Mouse (Mus musculus): Measurements from ENCODE around the gene Fhod1. TPM values are rescaled to one million over a fixed set of nuclear protein-coding genes. Genes with fewer than 3 reads are reported as not detected.
"Not testable (repeated sequence)": the region's sequence is repeated elsewhere in the genome, so short reads cannot be mapped to it uniquely, and the experiment has no call there.

Fhod1 gene
- polyA plus RNA-seq, 1 experiment from 2014 or later = 0.39 TPM

GRCm38 (mm10) chr8:105297511-105298192 lies 50.1 kb downstream of the Fhod1 start, which contains the start of gene E2f4:
TSS of gene E2f4 (plus strand) at chr8:105297663.
- H3K4me3 ChIP-seq (ENCODE audit: low read depth, low read length) = peak within 1 kb of the TSS; percentile 97
- H3K27ac ChIP-seq (ENCODE audit: low read depth, low read length) = peak within 1 kb of the TSS; percentile 36; the same call in 1 of the 2 replicates
- H3K9ac ChIP-seq (ENCODE audit: low read length) = peak within 1 kb of the TSS; percentile 91
- H3K9me3 ChIP-seq (replicated peaks; ENCODE audit: control insufficient read depth, low read length) = no peaks in the 10 kb centered on the region
- WGBS = under 1% methylated on average over 58 of the region's 58 CpGs
- ATAC-seq (peak; percentile 95), DNase-seq (ENCODE audit: low spot score) (peak; percentile 96)
- peaks cover 15% of the 10 kb centered on the region for H3K4me1 ChIP-seq (ENCODE audit: control insufficient read depth, insufficient read depth, low read length)
- H3K27me3 ChIP-seq (replicated peaks; ENCODE audit: control insufficient read depth, insufficient read depth, low read length) = no peaks in the 10 kb centered on the region
- H3K4me2 ChIP-seq (ENCODE audit: low read length) = peak within 1 kb of the TSS; percentile 92
- peaks cover 41% of the 10 kb centered on the region for H3K36me3 ChIP-seq (ENCODE audit: control insufficient read depth, insufficient read depth, low read length)

- Histone ChIP-seq H3K4me2 (ENCODE audit: low read length) (peak within 1 kb of the TSS; percentile 92), H3K9ac (ENCODE audit: low read length) (peak within 1 kb of the TSS; percentile 91; the same call in 1 of the 2 replicates), H3K27me3 (replicated peaks; ENCODE audit: control insufficient read depth, insufficient read depth, low read length) (no peaks in the 10 kb centered on the region), H3K27ac (ENCODE audit: low read depth, low read length) (no peak within 1 kb of the TSS), H3K9me3 (replicated peaks; ENCODE audit: control insufficient read depth, low read length) (no peaks in the 10 kb centered on the region), H3K36me3 (ENCODE audit: control insufficient read depth, insufficient read depth, low read length) (peaks cover 25% of the 10 kb centered on the region), H3K4me1 (ENCODE audit: control insufficient read depth, insufficient read depth, low read length) (peaks cover 15% of the 10 kb centered on the region), H3K4me3 (ENCODE audit: low read depth, low read length) (peak within 1 kb of the TSS; percentile 97; the same call in 1 of the 2 replicates)
- DNase-seq (ENCODE audit: low spot score) (no peak), ATAC-seq (no peak)
- WGBS = 76% methylated on average over 11 of the region's 11 CpGs
Observed at GRCm38 (mm10) chr8:105295895-105296573, 51.7 kb downstream of the Fhod1 start, which contains the start of gene Exoc3l. TSS of gene Exoc3l (minus strand) at chr8:105296101.

GRCm38 (mm10) chr8:105295256-105295655 lies 52.5 kb downstream of the Fhod1 start:
- Histone ChIP-seq H3K4me2 (ENCODE audit: low read length) (no peak overlapping the region), H3K4me1 (ENCODE audit: control insufficient read depth, insufficient read depth, low read length) (peaks cover 15% of the 10 kb centered on the region), H3K27ac (ENCODE audit: low read depth, low read length) (no peak overlapping the region), H3K27me3 (replicated peaks; ENCODE audit: control insufficient read depth, insufficient read depth, low read length) (peaks cover 5% of the 10 kb centered on the region), H3K36me3 (ENCODE audit: control insufficient read depth, insufficient read depth, low read length) (peaks cover 17% of the 10 kb centered on the region), H3K9ac (ENCODE audit: low read length) (no peak overlapping the region), H3K9me3 (replicated peaks; ENCODE audit: control insufficient read depth, low read length) (no peaks in the 10 kb centered on the region), H3K4me3 (ENCODE audit: low read depth, low read length) (no peak overlapping the region)
- 72% methylated on average over 11 of the region's 11 CpGs for WGBS
- no peak for ATAC-seq
- DNase-seq (ENCODE audit: low spot score) = no peak

GRCm38 (mm10) chr8:105294776-105295175 lies 53.0 kb downstream of the Fhod1 start:
- Histone ChIP-seq H3K4me3 (ENCODE audit: low read depth, low read length) (no peak overlapping the region), H3K27ac (ENCODE audit: low read depth, low read length) (no peak overlapping the region), H3K36me3 (ENCODE audit: control insufficient read depth, insufficient read depth, low read length) (peaks cover 12% of the 10 kb centered on the region), H3K27me3 (replicated peaks; ENCODE audit: control insufficient read depth, insufficient read depth, low read length) (peaks cover 5% of the 10 kb centered on the region), H3K9ac (ENCODE audit: low read length) (no peak overlapping the region), H3K4me2 (ENCODE audit: low read length) (no peak overlapping the region), H3K4me1 (ENCODE audit: control insufficient read depth, insufficient read depth, low read length) (peaks cover 17% of the 10 kb centered on the region), H3K9me3 (replicated peaks; ENCODE audit: control insufficient read depth, low read length) (no peaks in the 10 kb centered on the region)
- ATAC-seq (no peak), DNase-seq (ENCODE audit: low spot score) (no peak)
- WGBS = 63% methylated on average over 9 of the region's 9 CpGs

- Histone ChIP-seq H3K27ac (ENCODE audit: low read depth, low read length) (no peak overlapping the region), H3K27me3 (replicated peaks; ENCODE audit: control insufficient read depth, insufficient read depth, low read length) (peaks cover 5% of the 10 kb centered on the region), H3K9ac (ENCODE audit: low read length) (no peak overlapping the region), H3K4me2 (ENCODE audit: low read length) (no peak overlapping the region), H3K9me3 (replicated peaks; ENCODE audit: control insufficient read depth, low read length) (no peaks in the 10 kb centered on the region), H3K36me3 (ENCODE audit: control insufficient read depth, insufficient read depth, low read length) (no peaks in the 10 kb centered on the region), H3K4me1 (ENCODE audit: control insufficient read depth, insufficient read depth, low read length) (peaks cover 15% of the 10 kb centered on the region), H3K4me3 (ENCODE audit: low read depth, low read length) (no peak overlapping the region)
- DNase-seq (ENCODE audit: low spot score) (no peak), ATAC-seq (no peak)
- 74% methylated on average over 19 of the region's 19 CpGs for WGBS
Observed at GRCm38 (mm10) chr8:105293405-105293804, 54.3 kb downstream of the Fhod1 start.

- Histone ChIP-seq H3K9ac (ENCODE audit: low read length) (no peak overlapping the region), H3K4me1 (ENCODE audit: control insufficient read depth, insufficient read depth, low read length) (peaks cover 16% of the 10 kb centered on the region), H3K4me2 (ENCODE audit: low read length) (no peak overlapping the region), H3K36me3 (ENCODE audit: control insufficient read depth, insufficient read depth, low read length) (no peaks in the 10 kb centered on the region), H3K9me3 (replicated peaks; ENCODE audit: control insufficient read depth, low read length) (no peaks in the 10 kb centered on the region), H3K27me3 (replicated peaks; ENCODE audit: control insufficient read depth, insufficient read depth, low read length) (peaks cover 5% of the 10 kb centered on the region), H3K27ac (ENCODE audit: low read depth, low read length) (no peak overlapping the region), H3K4me3 (ENCODE audit: low read depth, low read length) (no peak overlapping the region)
- DNase-seq (ENCODE audit: low spot score) (no peak), ATAC-seq (no peak)
- WGBS = 86% methylated on average over 7 of the region's 7 CpGs
Observed at GRCm38 (mm10) chr8:105292471-105292870, 55.3 kb downstream of the Fhod1 start.

GRCm38 (mm10) chr8:105291802-105292201 lies 56.0 kb downstream of the Fhod1 start:
- H3K4me2 ChIP-seq (ENCODE audit: low read length); H3K9ac ChIP-seq (ENCODE audit: low read length); H3K4me3 ChIP-seq (ENCODE audit: low read depth, low read length); H3K36me3 ChIP-seq (ENCODE audit: control insufficient read depth, insufficient read depth, low read length); H3K27me3 ChIP-seq (replicated peaks; ENCODE audit: control insufficient read depth, insufficient read depth, low read length); H3K27ac ChIP-seq (ENCODE audit: low read depth, low read length); H3K9me3 ChIP-seq (replicated peaks; ENCODE audit: control insufficient read depth, low read length); ATAC-seq; DNase-seq (ENCODE audit: low spot score): not testable (repeated sequence)
- peaks cover 17% of the 10 kb centered on the region for H3K4me1 ChIP-seq (ENCODE audit: control insufficient read depth, insufficient read depth, low read length)
- WGBS = 73% methylated on average over 3 of the region's 3 CpGs

- H3K9ac ChIP-seq (ENCODE audit: low read length); ATAC-seq; H3K4me3 ChIP-seq (ENCODE audit: low read depth, low read length); H3K4me2 ChIP-seq (ENCODE audit: low read length); H3K36me3 ChIP-seq (ENCODE audit: control insufficient read depth, insufficient read depth, low read length); H3K27ac ChIP-seq (ENCODE audit: low read depth, low read length); H3K9me3 ChIP-seq (replicated peaks; ENCODE audit: control insufficient read depth, low read length); H3K27me3 ChIP-seq (replicated peaks; ENCODE audit: control insufficient read depth, insufficient read depth, low read length); DNase-seq (ENCODE audit: low spot score): not testable (repeated sequence)
- 86% methylated on average over 8 of the region's 8 CpGs for WGBS
- H3K4me1 ChIP-seq (ENCODE audit: control insufficient read depth, insufficient read depth, low read length) = peaks cover 17% of the 10 kb centered on the region
Observed at GRCm38 (mm10) chr8:105291364-105291763, 56.4 kb downstream of the Fhod1 start.
